Mouse (Mus musculus) liver, postnatal 0 days (tissue): ENCODE results near the gene Catsperb.
"Not testable (repeated sequence)": the region's sequence is repeated elsewhere in the genome, so short reads cannot be mapped to it uniquely, and the experiment has no call there.

Experiments
- CTCF ChIP-seq: sonication (generic); IDR thresholded peaks from 2 replicates; pipeline ENCODE4 v1.5.1; 2016; ENCODE audit warnings: antibody characterized with exemption, low read depth
- EP300 ChIP-seq: IDR thresholded peaks from 2 replicates; pipeline ENCODE4 v1.6.1; 2016; ENCODE audit warnings: antibody characterized with exemption, low read depth, mild to moderate bottlenecking

DNA sequence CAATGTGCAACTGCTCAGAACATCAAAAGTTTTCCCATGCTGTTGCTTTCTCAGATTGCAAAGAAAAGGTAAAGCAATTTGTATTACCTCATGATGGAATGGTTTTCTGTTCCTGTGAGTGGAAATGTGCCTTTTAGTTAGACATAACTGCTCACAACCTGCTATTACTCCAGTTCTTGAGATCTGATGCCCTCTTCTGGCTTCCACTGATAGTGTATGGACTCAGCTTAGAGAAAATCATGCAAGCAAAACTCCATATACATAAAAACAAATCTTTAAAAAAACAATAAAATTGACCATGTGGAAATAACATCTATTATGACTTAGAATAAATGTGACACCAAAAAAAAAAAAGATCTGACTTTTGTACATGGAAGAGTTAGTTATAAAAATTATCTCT, 202.2 kb downstream of the Catsperb start:
- TF ChIP-seq CTCF, EP300: not testable (repeated sequence)
